Mouse (Mus musculus) splenic B cell, adult 2 months (primary cell): Measurements from ENCODE around the gene Gm20388.

Source experiments
- DNase-seq: peaks from one replicate; pipeline ENCODE4 v3.0.0-alpha.2; 2011; ENCODE audit warnings: low read depth, low spot score
- H3K27me3 ChIP-seq: 2 replicates; pipeline ENCODE4 v1.6.1; 2012; ENCODE audit warnings: mild to moderate bottlenecking, low read length, moderate library complexity, mixed read lengths; ENCODE audit not compliant: control insufficient read depth, poor library complexity, insufficient read depth, severe bottlenecking
- H3K36me3 ChIP-seq: 2 replicates; pipeline ENCODE4 v1.6.1; 2012; ENCODE audit warnings: mild to moderate bottlenecking, low read length, moderate library complexity, mixed read lengths; ENCODE audit not compliant: control insufficient read depth, poor library complexity, insufficient read depth, severe bottlenecking

Gm20388 gene

GRCm38 (mm10) chr8:122259351-122259750, 2348.7 kb downstream of the Gm20388 start:
- Histone ChIP-seq H3K36me3 (no peaks in the 10 kb centered on the region), H3K27me3 (no peaks in the 10 kb centered on the region)
- peak; percentile 73 for DNase-seq

GRCm38 (mm10) chr8:122260755-122261154, 2350.1 kb downstream of the Gm20388 start:
- H3K27me3 ChIP-seq = no peaks in the 10 kb centered on the region
- no peak for DNase-seq
- no peaks in the 10 kb centered on the region for H3K36me3 ChIP-seq

GRCm38 (mm10) chr8:122262835-122263234, 2352.2 kb downstream of the Gm20388 start:
- no peak for DNase-seq
- Histone ChIP-seq H3K27me3 (no peaks in the 10 kb centered on the region), H3K36me3 (no peaks in the 10 kb centered on the region)

- no peaks in the 10 kb centered on the region for H3K27me3 ChIP-seq
- no peaks in the 10 kb centered on the region for H3K36me3 ChIP-seq
- no peak for DNase-seq
Measured at GRCm38 (mm10) chr8:122264243-122264642, 2353.6 kb downstream of the Gm20388 start.

GRCm38 (mm10) chr8:122265522-122265921, 2354.9 kb downstream of the Gm20388 start:
- DNase-seq = no peak
- Histone ChIP-seq H3K27me3 (no peaks in the 10 kb centered on the region), H3K36me3 (no peaks in the 10 kb centered on the region)

- Histone ChIP-seq H3K27me3 (no peaks in the 10 kb centered on the region), H3K36me3 (no peaks in the 10 kb centered on the region)
- DNase-seq = no peak
Measured at GRCm38 (mm10) chr8:122266867-122267266, 2356.2 kb downstream of the Gm20388 start.

GRCm38 (mm10) chr8:122268861-122269260, 2358.2 kb downstream of the Gm20388 start:
- DNase-seq = no peak
- no peaks in the 10 kb centered on the region for H3K27me3 ChIP-seq
- H3K36me3 ChIP-seq = no peaks in the 10 kb centered on the region

- peak; percentile 83 for DNase-seq
- Histone ChIP-seq H3K27me3 (no peaks in the 10 kb centered on the region), H3K36me3 (no peaks in the 10 kb centered on the region)
Measured at GRCm38 (mm10) chr8:122269404-122269803, 2358.8 kb downstream of the Gm20388 start.

- no peaks in the 10 kb centered on the region for H3K36me3 ChIP-seq
- H3K27me3 ChIP-seq = no peaks in the 10 kb centered on the region
- no peak for DNase-seq
Measured at GRCm38 (mm10) chr8:122270555-122270954, 2359.9 kb downstream of the Gm20388 start.

GRCm38 (mm10) chr8:122273152-122273551, 2362.5 kb downstream of the Gm20388 start:
- Histone ChIP-seq H3K36me3 (no peaks in the 10 kb centered on the region), H3K27me3 (no peaks in the 10 kb centered on the region)
- DNase-seq = peak; percentile 93

- Histone ChIP-seq H3K36me3 (no peaks in the 10 kb centered on the region), H3K27me3 (no peaks in the 10 kb centered on the region)
- DNase-seq = no peak
Measured at GRCm38 (mm10) chr8:122273826-122274225, 2363.2 kb downstream of the Gm20388 start.

- Histone ChIP-seq H3K36me3 (no peaks in the 10 kb centered on the region), H3K27me3 (no peaks in the 10 kb centered on the region)
- no peak for DNase-seq
Measured at GRCm38 (mm10) chr8:122274651-122275391, 2364.2 kb downstream of the Gm20388 start.

GRCm38 (mm10) chr8:122276308-122276707, 2365.7 kb downstream of the Gm20388 start:
- H3K36me3 ChIP-seq = no peaks in the 10 kb centered on the region
- DNase-seq = no peak
- H3K27me3 ChIP-seq = no peaks in the 10 kb centered on the region

GRCm38 (mm10) chr8:122277204-122277995, 2366.8 kb downstream of the Gm20388 start:
- H3K36me3 ChIP-seq = no peaks in the 10 kb centered on the region
- DNase-seq = no peak
- no peaks in the 10 kb centered on the region for H3K27me3 ChIP-seq

GRCm38 (mm10) chr8:122280156-122280555, 2369.5 kb downstream of the Gm20388 start:
- Histone ChIP-seq H3K27me3 (no peaks in the 10 kb centered on the region), H3K36me3 (no peaks in the 10 kb centered on the region)
- no peak for DNase-seq
